Mouse (Mus musculus) fat pad, adult 2 months (tissue): ENCODE results near the gene Gtf3c1.

Experiments
- DNase-seq: peaks from one replicate; pipeline ENCODE4 v3.0.0-alpha.2; 2011; ENCODE audit warnings: low read depth, low spot score; ENCODE audit errors: extremely low read depth

The Gtf3c1 gene

DNA sequence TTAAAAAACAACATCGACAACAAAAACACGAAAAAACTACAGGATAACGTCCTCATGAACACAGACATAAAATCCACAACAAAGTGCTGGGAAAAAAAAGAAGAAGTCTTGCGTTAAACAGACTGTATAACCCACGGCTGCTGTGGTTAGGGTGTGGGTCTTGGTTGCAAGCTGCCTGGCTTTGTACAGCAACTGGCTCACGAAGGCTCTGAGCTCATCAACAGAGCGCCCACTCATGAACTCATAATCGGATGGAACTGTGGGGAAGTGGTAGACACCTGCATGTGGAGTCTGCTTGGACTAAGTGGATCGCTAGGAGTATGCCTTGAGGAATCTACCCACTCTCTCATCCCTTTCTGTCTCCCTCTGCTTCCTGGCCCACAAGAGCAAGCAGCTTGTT, 110.5 kb downstream of the Gtf3c1 start:
- DNase-seq, result no peak

DNA sequence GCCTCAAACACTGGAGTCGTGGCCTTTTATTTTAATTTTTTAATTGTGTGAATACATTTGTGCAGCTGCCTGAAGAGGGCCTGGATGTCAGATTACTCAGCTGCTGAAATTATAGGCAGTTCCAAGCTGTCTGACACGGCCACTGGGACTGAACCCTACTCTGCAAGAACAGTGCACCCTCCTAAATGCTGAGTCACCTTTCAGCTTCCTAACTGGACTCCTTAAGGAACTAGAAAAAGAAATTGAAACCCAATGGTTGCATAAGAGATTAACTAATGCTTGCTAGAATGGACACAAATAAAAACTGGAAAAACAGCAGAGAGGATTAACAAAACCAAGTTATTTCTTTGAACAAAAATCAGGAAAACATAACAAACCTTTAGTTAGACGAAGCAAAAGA, 111.2 kb downstream of the Gtf3c1 start:
- DNase-seq, result no peak

DNA sequence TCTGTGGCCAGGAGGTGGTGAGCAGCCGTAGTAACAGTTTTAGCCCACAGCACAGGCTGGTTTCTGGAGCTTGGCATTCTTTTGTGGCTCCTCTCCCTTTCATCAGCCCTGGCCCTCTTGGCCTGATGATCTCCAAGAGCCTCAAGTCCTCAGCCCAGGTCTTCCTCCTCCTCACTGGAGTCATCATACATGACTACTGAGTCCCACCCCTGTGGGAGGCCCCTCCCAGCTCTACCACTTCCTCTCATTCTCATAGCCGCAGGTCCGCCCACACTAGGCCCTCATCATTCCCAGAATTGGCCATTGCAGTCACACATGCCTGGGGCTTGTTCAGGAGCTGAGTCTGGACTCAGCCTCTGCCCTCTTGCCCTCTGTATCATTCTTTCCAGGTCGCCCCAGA, 113.7 kb downstream of the Gtf3c1 start:
- DNase-seq, result no peak
